Mouse (Mus musculus): ENCODE measurements around the gene Mapk13. TPM values are rescaled to one million over a fixed set of nuclear protein-coding genes. Genes with fewer than 3 reads are reported as not detected.
A peak's percentile ranks its signal among the peaks of the same experiment; 100 is the strongest.
"Not testable (repeated sequence)": the region's sequence is repeated elsewhere in the genome, so short reads cannot be mapped to it uniquely, and the experiment has no call there.

Mapk13 gene
- total and polyA plus RNA-seq, 3 experiments: 0.04 to 1.4 TPM; not detected in 1

DNA sequence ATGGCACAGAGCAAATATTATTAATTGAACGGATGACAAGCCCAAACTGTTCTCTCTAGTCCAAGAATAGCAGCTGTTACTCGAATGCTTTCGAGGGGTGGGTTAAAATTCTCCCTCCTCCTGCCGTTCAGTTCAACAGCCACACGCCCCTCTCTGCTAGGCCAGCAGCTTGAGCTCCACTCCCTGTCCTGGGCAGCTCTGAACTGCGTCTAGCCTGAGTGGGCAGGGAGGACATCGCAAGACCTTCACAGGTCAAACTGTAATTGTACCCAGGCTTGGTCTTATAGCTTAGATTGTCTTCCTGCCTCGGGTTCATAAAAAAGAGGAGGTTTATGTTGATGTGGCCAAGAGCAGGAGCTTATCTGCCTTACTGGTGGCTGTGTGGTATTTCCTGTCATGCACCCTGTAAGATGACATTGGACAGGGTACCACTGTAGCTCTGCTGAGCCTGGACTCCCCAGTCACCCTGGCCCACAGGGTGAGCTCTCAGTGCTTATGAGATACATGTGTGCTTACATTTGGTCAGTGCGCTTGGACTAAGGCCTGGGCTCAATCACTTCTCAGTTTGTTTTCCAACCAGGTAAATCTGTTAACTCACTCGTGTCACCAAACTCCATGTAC, 46.4 kb downstream of the Mapk13 start:
- Histone ChIP-seq H3K4me1 (ENCODE audit: control insufficient read depth in 1 of 2, insufficient read depth in 2 of 2, low read length in 2 of 2) (peaks cover 0 to 6% of the 10 kb centered on the region in 2 experiments; a peak in 1 of 4 replicates), H3K4me3 (ENCODE audit: control insufficient read depth in 1 of 2, insufficient read depth in 1 of 2, low read depth in 2 of 2, low read length in 2 of 2) (no peak overlapping the region), H3K36me3 (ENCODE audit: control insufficient read depth in 1 of 2, insufficient read depth in 2 of 2, low read length in 2 of 2) (no peaks in the 10 kb centered on the region), H3K9ac (ENCODE audit: control insufficient read depth, low read depth, low read length, poor library complexity, severe bottlenecking) (no peak overlapping the region), H3K27ac (ENCODE audit: control insufficient read depth, low read depth, low read length) (no peak overlapping the region), H3K9me3 (replicated peaks; ENCODE audit: insufficient read depth, low read length) (no peaks in the 10 kb centered on the region), H3K79me2 (ENCODE audit: control insufficient read depth, insufficient read depth, low read length, poor library complexity) (no peaks in the 10 kb centered on the region), H3K27me3 (ENCODE audit: control insufficient read depth in 1 of 2, insufficient read depth in 2 of 2, low read length in 2 of 2) (no peaks in the 10 kb centered on the region)
- TF ChIP-seq USF2 (IDR thresholded peaks at IDR 0.05; ENCODE audit: borderline replicate concordance in 1 of 2, insufficient read depth in 1 of 2, low read depth in 1 of 2, low read length in 2 of 2): no peak
- no peak for TF ChIP-seq GABPA (IDR thresholded peaks at IDR 0.05; ENCODE audit: low read depth, low read length)
- TF ChIP-seq TCF12 (IDR thresholded peaks at IDR 0.05; ENCODE audit: low read depth, low read length): no peak
- no peak for TF ChIP-seq CHD1 (IDR thresholded peaks at IDR 0.05; ENCODE audit: low read depth, low read length)
- no peak for TF ChIP-seq NELFE (IDR thresholded peaks at IDR 0.05; ENCODE audit: low read depth, low read length)
- TF ChIP-seq JUND (IDR thresholded peaks at IDR 0.05; ENCODE audit: low read depth, low read length): no peak
- TF ChIP-seq SIN3A (IDR thresholded peaks at IDR 0.05; ENCODE audit: low read length): no peak
- TF ChIP-seq CHD2 (IDR thresholded peaks at IDR 0.05; ENCODE audit: low read length): no peak
- no peak for TF ChIP-seq MYB (IDR thresholded peaks at IDR 0.05; ENCODE audit: low read depth, low read length)
- no peak for TF ChIP-seq CTCF (IDR thresholded peaks at IDR 0.05 in 2 of 3, conservative IDR thresholded peaks at IDR 0.05 in 1 of 3; ENCODE audit: control insufficient read depth in 1 of 3, insufficient read depth in 1 of 3, low read depth in 2 of 3, low read length in 3 of 3, poor library complexity in 1 of 3, severe bottlenecking in 1 of 3)
- no peak for TF ChIP-seq POLR2A (IDR thresholded peaks at IDR 0.05; ENCODE audit: control insufficient read depth in 1 of 2, insufficient read depth in 1 of 2, low read depth in 1 of 2, low read length in 2 of 2, poor library complexity in 1 of 2)
- no peak for TF ChIP-seq USF1 (IDR thresholded peaks at IDR 0.05; ENCODE audit: low read depth, low read length)
- TF ChIP-seq POLR2AphosphoS2 (IDR thresholded peaks at IDR 0.05; ENCODE audit: low read length): no peak
- TF ChIP-seq MYC (IDR thresholded peaks at IDR 0.05; ENCODE audit: low read depth, low read length): no peak
- no peak for TF ChIP-seq ZNF384 (IDR thresholded peaks at IDR 0.05; ENCODE audit: low read depth, low read length)
- TF ChIP-seq HCFC1 (IDR thresholded peaks at IDR 0.05; ENCODE audit: low read depth, low read length): no peak
- TF ChIP-seq NRF1 (IDR thresholded peaks at IDR 0.05; ENCODE audit: insufficient read depth, low read depth, low read length, poor library complexity, severe bottlenecking): no peak
- no peak for TF ChIP-seq RCOR1 (IDR thresholded peaks at IDR 0.05; ENCODE audit: low read depth, low read length)
- TF ChIP-seq ZKSCAN1 (IDR thresholded peaks at IDR 0.05; ENCODE audit: low read depth, low read length): no peak
- TF ChIP-seq RAD21 (IDR thresholded peaks at IDR 0.05; ENCODE audit: low read depth, low read length): no peak
- no peak for DNase-seq (ENCODE audit: low read depth, low spot score)

DNA sequence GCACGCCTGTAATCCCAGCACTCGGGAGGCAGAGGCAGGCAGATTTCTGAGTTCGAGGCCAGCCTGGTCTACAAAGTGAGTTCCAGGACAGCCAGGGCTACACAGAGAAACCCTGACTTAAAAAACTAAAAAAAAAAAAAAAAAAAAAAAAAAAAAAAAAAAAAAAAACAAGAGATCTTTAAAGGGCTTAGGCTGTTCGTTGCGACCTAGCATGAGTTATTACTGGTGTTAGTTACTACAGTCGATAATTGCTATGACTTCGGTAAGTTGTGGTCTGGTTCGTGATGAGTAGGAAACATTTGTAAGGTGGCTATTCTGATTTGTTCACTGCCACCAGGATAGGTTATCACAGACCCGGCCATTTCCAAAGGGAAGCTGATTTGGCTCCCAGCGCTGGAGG, 47.2 kb downstream of the Mapk13 start:
- H3K4me1 ChIP-seq (ENCODE audit: control insufficient read depth in 1 of 2, insufficient read depth in 2 of 2, low read length in 2 of 2); H3K9ac ChIP-seq (ENCODE audit: control insufficient read depth, low read depth, low read length, poor library complexity, severe bottlenecking); DNase-seq (ENCODE audit: low read depth, low spot score); H3K27me3 ChIP-seq (ENCODE audit: control insufficient read depth in 1 of 2, insufficient read depth in 2 of 2, low read length in 2 of 2); H3K4me3 ChIP-seq (ENCODE audit: control insufficient read depth in 1 of 2, insufficient read depth in 1 of 2, low read depth in 2 of 2, low read length in 2 of 2); H3K27ac ChIP-seq (ENCODE audit: control insufficient read depth, low read depth, low read length); H3K9me3 ChIP-seq (replicated peaks; ENCODE audit: insufficient read depth, low read length); H3K79me2 ChIP-seq (ENCODE audit: control insufficient read depth, insufficient read depth, low read length, poor library complexity); H3K36me3 ChIP-seq (ENCODE audit: control insufficient read depth in 1 of 2, insufficient read depth in 2 of 2, low read length in 2 of 2): not testable (repeated sequence)
- TF ChIP-seq ZNF384 (IDR thresholded peaks at IDR 0.05; ENCODE audit: low read depth, low read length): peak; percentile 51

All from MEL (cell line).